Mouse (Mus musculus) cerebellum, adult 2 months (tissue): ENCODE data around the gene Gpx8.

Experiments used
- CTCF ChIP-seq: fragments of 200-500 bp; IDR thresholded peaks from 2 replicates; pipeline ENCODE4 v1.5.1; 2011; ENCODE audit warnings: low read depth, mild to moderate bottlenecking, control low read depth, low read length, moderate library complexity, borderline replicate concordance; ENCODE audit not compliant: insufficient read depth
- POLR2A ChIP-seq: fragments of 200-500 bp; IDR thresholded peaks from 2 replicates; pipeline ENCODE4 v1.6.1; 2011; ENCODE audit warnings: low read length, control low read depth, borderline replicate concordance; ENCODE audit not compliant: insufficient read depth

DNA sequence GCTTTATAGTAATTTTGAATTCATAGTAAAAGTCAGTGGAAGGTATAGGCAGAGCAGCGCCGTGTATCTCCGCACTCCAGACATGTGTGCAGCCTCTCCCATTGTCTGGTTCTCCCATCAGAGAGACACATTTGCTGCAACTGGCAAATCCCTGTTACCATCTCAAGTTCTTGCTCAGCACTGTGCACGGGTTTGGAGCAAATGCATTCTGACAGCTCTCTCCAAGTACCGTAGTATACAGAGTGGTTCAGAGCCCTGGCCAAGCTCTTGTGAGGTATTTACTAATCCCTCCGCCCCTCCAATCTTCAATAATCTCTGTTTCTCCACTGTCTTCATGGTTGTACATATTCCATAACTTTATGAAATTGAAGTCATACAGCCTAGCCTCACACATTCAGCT, 33.5 kb downstream of the Gpx8 start:
- TF ChIP-seq POLR2A (no peak), CTCF (no peak)
